Mouse (Mus musculus) stomach, embryonic 15.5 days (tissue): Measurements from ENCODE around the gene Zfp644. TPM values are rescaled to one million over a fixed set of nuclear protein-coding genes. Genes with fewer than 3 reads are reported as not detected.
A peak's percentile ranks its signal among the peaks of the same experiment; 100 is the strongest.
"Not testable (repeated sequence)": the region's sequence is repeated elsewhere in the genome, so short reads cannot be mapped to it uniquely, and the experiment has no call there.

Experiments
- ATAC-seq: fragments of 200-750 bp; cut with Nextera tagmentation; 2 replicates; pipeline ENCODE4 v1.8.0; 2017; ENCODE audit warnings: low read depth, moderate number of reproducible peaks, moderate TSS enrichment; ENCODE audit not compliant: insufficient read depth, low FRiP score
- H3K27ac ChIP-seq: fragments of 300-500 bp; sonication (generic); 2 replicates; pipeline ENCODE4 v1.5.1; 2015; ENCODE audit warnings: mild to moderate bottlenecking, inconsistent platforms
- H3K27me3 ChIP-seq: fragments of 300-500 bp; sonication (generic); replicated peaks from 2 replicates; pipeline ENCODE4 v1.6.1; 2015; ENCODE audit warnings: inconsistent platforms
- H3K36me3 ChIP-seq: fragments of 300-500 bp; sonication (generic); 2 replicates; pipeline ENCODE4 v1.6.1; 2015; ENCODE audit warnings: inconsistent platforms
- H3K4me1 ChIP-seq: fragments of 300-500 bp; sonication (generic); 2 replicates; pipeline ENCODE4 v1.6.1; 2015; ENCODE audit warnings: inconsistent platforms
- H3K4me2 ChIP-seq: fragments of 300-500 bp; sonication (generic); 2 replicates; pipeline ENCODE4 v1.6.1; 2015; ENCODE audit warnings: mild to moderate bottlenecking, inconsistent platforms
- H3K4me3 ChIP-seq: fragments of 300-500 bp; sonication (generic); replicated peaks from 2 replicates; pipeline ENCODE4 v1.5.1; 2015; ENCODE audit warnings: inconsistent platforms
- H3K9ac ChIP-seq: fragments of 300-500 bp; sonication (generic); 2 replicates; pipeline ENCODE4 v1.6.1; 2015; ENCODE audit warnings: inconsistent platforms
- H3K9me3 ChIP-seq: fragments of 300-500 bp; sonication (generic); 2 replicates; pipeline ENCODE4 v1.6.1; 2016; ENCODE audit warnings: inconsistent platforms
- WGBS: fragments of 180-500 bp; shearing (Covaris S2); methylation state at CpG from one replicate; pipeline ENCODE4 v1.1.7; 2015; 5-methylcytosine and 5-hydroxymethylcytosine counted together
- polyA plus RNA-seq: library from polyadenylated mRNA; unstranded; fragments of >200 nt; fragmentation: Nextera tagmentation; extraction: Ambion mirVana; gene quantifications from 2 replicates; pipeline ENCODE4 v1.2.1, GENCODE M21; 2015

Zfp644 gene
- polyA plus RNA-seq, 1 experiment from 2014 or later: 51.9 TPM

DNA sequence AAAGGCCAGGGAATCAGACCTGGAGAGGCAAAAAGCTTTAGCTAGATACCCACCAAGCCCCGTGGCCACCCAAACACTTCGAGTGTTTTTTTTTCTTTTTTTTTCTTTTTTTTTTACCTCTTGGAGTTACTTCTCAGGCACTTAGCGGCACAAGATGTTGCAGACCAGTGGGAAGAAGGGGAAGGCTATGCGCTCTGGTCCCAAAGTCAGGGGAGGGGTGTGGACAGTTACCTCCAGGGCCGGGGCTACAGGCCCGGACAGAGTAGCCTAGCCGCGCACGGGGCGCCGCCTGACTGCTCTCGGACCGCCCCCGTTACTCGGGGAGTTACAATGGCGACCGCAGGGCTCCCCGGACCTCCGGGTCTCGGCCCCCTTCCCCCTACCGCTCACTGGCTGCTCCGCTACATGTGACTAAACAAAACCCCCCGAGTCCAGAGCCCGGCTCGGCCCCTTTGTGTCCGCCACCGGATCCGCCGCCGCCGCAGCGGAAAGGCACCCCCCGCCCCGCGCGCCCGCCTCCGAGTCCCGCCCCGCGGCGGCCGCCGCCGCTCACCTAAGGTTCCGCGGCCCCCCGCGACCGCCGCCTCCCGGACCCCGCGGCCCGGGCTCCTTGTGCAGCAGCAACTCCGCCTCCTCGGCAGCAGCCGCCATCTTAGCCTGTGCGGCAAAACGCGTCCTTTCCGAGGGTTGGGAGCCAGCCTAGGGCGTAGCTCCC, 1.2 kb downstream of the Zfp644 start:
- Histone ChIP-seq H3K4me1 (peaks cover 12% of the 10 kb centered on the region), H3K9me3 (no peaks in the 10 kb centered on the region), H3K27me3 (no peaks in the 10 kb centered on the region), H3K27ac (peak overlapping the region; percentile 99), H3K4me2 (peak overlapping the region; percentile 73), H3K36me3 (no peaks in the 10 kb centered on the region), H3K4me3 (peak overlapping the region; percentile 89), H3K9ac (peak overlapping the region; percentile 93)
- 1% methylated on average over 63 of the region's 63 CpGs for WGBS
- ATAC-seq: peak; percentile 70

DNA sequence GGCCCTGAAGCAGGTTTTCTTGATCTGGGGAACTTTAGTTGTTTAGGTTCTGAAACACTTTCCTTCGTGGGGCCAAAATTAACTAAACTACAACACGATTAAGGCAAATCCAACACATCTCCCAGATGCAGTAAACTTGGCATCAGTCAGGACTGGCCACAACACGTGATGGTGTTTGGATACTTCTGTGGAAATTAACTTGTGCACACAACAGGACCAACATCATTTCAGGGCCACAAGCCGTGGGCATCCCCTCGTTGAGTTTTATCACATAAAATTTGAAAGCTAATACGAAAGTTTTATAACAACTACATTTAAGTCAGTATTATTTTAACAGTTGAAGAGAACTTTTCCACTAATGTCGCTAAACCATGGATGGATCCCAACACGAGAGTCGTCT, 1.9 kb downstream of the Zfp644 start:
- Histone ChIP-seq H3K4me1 (peaks cover 12% of the 10 kb centered on the region), H3K36me3 (peaks cover 2% of the 10 kb centered on the region; the same call in 1 of the 2 replicates), H3K4me3 (peak overlapping the region; percentile 89), H3K9me3 (no peaks in the 10 kb centered on the region), H3K27ac (peak overlapping the region; percentile 99; the same call in 1 of the 2 replicates), H3K27me3 (no peaks in the 10 kb centered on the region), H3K9ac (peak overlapping the region; percentile 93; the same call in 1 of the 2 replicates), H3K4me2 (peak overlapping the region; percentile 73)
- ATAC-seq: no peak
- WGBS: 26% methylated on average over 9 of the region's 9 CpGs

- Histone ChIP-seq H3K9ac (no peak overlapping the region), H3K4me2 (peak overlapping the region; percentile 73), H3K27me3 (no peaks in the 10 kb centered on the region), H3K4me1 (peaks cover 12% of the 10 kb centered on the region), H3K27ac (no peak overlapping the region), H3K36me3 (peaks cover 2% of the 10 kb centered on the region; the same call in 1 of the 2 replicates), H3K9me3 (no peaks in the 10 kb centered on the region), H3K4me3 (peak overlapping the region; percentile 89; the same call in 1 of the 2 replicates)
- WGBS: 100% methylated on average over 1 of the region's 1 CpGs
- no peak for ATAC-seq
Measured at GRCm38 (mm10) chr5:106694683-106695082, 2.4 kb downstream of the Zfp644 start.

- H3K4me1 ChIP-seq: peaks cover 12% of the 10 kb centered on the region
- 86% methylated on average over 4 of the region's 4 CpGs for whole genome bisulfite sequencing
- peaks cover 2% of the 10 kb centered on the region; the same call in 1 of the 2 replicates for H3K36me3 ChIP-seq
- no peak overlapping the region for H3K4me3 ChIP-seq
- H3K9ac ChIP-seq: no peak overlapping the region
- H3K27me3 ChIP-seq: no peaks in the 10 kb centered on the region
- ATAC-seq: no peak
- no peaks in the 10 kb centered on the region for H3K9me3 ChIP-seq
- H3K4me2 ChIP-seq: no peak overlapping the region
- H3K27ac ChIP-seq: no peak overlapping the region
Measured at GRCm38 (mm10) chr5:106693034-106693433, 4.1 kb downstream of the Zfp644 start.

GRCm38 (mm10) chr5:106680636-106681458, 16.2 kb downstream of the Zfp644 start:
- ATAC-seq: no peak
- WGBS: 86% methylated on average over 6 of the region's 6 CpGs
- Histone ChIP-seq H3K4me3 (no peak overlapping the region), H3K9ac (no peak overlapping the region), H3K36me3 (no peaks in the 10 kb centered on the region), H3K4me1 (no peaks in the 10 kb centered on the region), H3K4me2 (no peak overlapping the region), H3K27ac (no peak overlapping the region), H3K27me3 (no peaks in the 10 kb centered on the region), H3K9me3 (no peaks in the 10 kb centered on the region)

DNA sequence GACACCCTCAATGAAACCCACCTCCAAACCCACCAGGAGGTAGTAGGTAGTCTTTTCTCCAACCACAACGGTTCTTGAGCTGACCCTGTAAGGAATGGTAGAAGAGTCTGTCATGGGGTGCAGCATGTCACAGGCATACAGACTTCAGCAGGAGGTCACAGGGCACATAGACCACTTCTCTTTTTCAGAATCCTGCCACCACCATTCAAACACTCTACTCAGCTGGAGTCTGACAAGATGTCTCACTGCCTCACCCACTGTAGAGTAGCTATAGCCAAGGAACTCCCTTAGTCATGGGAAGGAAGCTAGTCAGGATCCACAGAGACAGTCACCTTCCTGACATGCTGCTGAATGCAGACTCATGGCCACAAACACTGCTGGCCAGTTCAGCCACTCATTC, 17.4 kb downstream of the Zfp644 start:
- H3K4me2 ChIP-seq: no peak overlapping the region
- ATAC-seq: no peak
- no peak overlapping the region for H3K27ac ChIP-seq
- no peak overlapping the region for H3K4me3 ChIP-seq
- 83% methylated on average over 1 of the region's 1 CpGs for WGBS
- no peaks in the 10 kb centered on the region for H3K4me1 ChIP-seq
- no peaks in the 10 kb centered on the region for H3K27me3 ChIP-seq
- no peak overlapping the region for H3K9ac ChIP-seq
- no peaks in the 10 kb centered on the region for H3K36me3 ChIP-seq
- H3K9me3 ChIP-seq: no peaks in the 10 kb centered on the region

DNA sequence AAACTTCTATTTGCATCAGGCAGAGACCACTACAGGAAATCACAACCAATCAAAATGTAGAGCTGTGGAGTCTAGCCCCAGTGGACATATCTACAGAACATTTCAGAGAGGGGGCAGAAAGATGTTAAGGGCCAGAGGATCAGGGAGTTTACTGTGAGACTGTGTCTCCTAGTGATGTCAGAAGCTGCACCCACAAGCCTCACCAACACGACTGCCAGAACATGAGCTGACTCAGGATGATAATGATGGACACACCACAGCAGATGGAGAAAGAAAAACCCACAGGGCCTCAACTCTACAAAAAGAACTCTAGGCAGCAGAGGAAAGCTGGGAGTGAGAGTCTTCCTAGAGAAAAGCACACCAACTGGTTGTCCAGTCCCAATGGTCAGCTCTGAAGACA, 18.3 kb downstream of the Zfp644 start:
- not testable (repeated sequence) for H3K9me3 ChIP-seq, H3K27ac ChIP-seq, H3K4me2 ChIP-seq, H3K36me3 ChIP-seq, H3K4me3 ChIP-seq, ATAC-seq, H3K4me1 ChIP-seq, H3K9ac ChIP-seq, H3K27me3 ChIP-seq
- 50% methylated on average over 1 of the region's 1 CpGs for WGBS

DNA sequence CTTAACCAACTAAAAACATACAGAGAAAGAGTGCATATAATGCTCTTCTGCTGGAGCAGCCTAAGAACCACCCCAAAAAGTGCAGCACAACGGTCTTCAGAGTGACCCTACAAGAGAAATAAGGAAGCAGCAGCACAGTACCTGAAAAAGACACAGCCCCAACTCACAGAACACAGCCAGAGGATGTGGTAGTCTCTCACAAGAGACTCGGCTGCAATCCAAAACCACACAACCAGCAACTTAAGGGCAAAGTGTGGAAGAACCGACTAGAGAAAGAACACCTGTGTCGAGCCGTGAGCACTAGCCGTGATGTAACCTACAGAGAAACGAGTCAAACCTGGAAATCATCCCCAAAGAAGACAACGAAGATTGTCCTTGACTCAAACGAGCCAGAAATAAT, 20.3 kb downstream of the Zfp644 start:
- Histone ChIP-seq H3K27me3 (no peaks in the 10 kb centered on the region), H3K9me3 (no peaks in the 10 kb centered on the region), H3K36me3 (no peaks in the 10 kb centered on the region), H3K4me3 (no peak overlapping the region), H3K9ac (no peak overlapping the region), H3K27ac (no peak overlapping the region), H3K4me1 (no peaks in the 10 kb centered on the region), H3K4me2 (no peak overlapping the region)
- no peak for ATAC-seq
- WGBS: 81% methylated on average over 9 of the region's 9 CpGs

DNA sequence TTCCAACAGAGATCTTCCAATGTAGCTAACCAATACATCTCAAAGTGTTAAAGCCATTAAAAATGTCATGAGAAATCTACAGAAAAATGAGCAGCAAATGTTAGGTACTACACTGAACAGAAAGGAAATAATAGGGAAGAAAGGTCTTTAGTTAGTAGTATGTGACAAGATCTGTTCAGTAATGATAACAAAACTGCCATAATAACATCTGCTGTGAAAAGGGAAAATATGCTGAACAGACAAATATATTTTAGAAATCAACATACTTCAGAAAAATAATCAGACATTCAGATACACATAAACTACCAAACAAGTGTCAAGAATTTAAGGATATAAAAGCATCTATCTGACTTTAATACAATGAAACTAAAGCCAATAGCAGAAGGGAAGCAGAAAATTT, 24.5 kb downstream of the Zfp644 start:
- Histone ChIP-seq H3K36me3 (no peaks in the 10 kb centered on the region), H3K9me3 (no peaks in the 10 kb centered on the region), H3K9ac (no peak overlapping the region), H3K27me3 (no peaks in the 10 kb centered on the region), H3K4me2 (no peak overlapping the region), H3K27ac (no peak overlapping the region), H3K4me3 (no peak overlapping the region), H3K4me1 (no peaks in the 10 kb centered on the region)
- ATAC-seq: no peak

- H3K4me3 ChIP-seq: no peak overlapping the region
- H3K4me1 ChIP-seq: no peaks in the 10 kb centered on the region
- H3K27ac ChIP-seq: no peak overlapping the region
- no peak overlapping the region for H3K4me2 ChIP-seq
- H3K9me3 ChIP-seq: no peaks in the 10 kb centered on the region
- H3K36me3 ChIP-seq: no peaks in the 10 kb centered on the region
- WGBS: 59% methylated on average over 3 of the region's 3 CpGs
- ATAC-seq: no peak
- no peak overlapping the region for H3K9ac ChIP-seq
- no peaks in the 10 kb centered on the region for H3K27me3 ChIP-seq
Measured at GRCm38 (mm10) chr5:106671893-106672292, 25.2 kb downstream of the Zfp644 start.

- Histone ChIP-seq H3K9me3 (no peaks in the 10 kb centered on the region), H3K4me3 (no peak overlapping the region), H3K9ac (no peak overlapping the region), H3K4me1 (no peaks in the 10 kb centered on the region), H3K27ac (no peak overlapping the region), H3K27me3 (no peaks in the 10 kb centered on the region), H3K4me2 (no peak overlapping the region), H3K36me3 (peaks cover 3% of the 10 kb centered on the region; the same call in 1 of the 2 replicates)
- WGBS: 78% methylated on average over 4 of the region's 4 CpGs
- no peak; the same call in 1 of the 2 replicates for ATAC-seq
Measured at GRCm38 (mm10) chr5:106664910-106665309, 32.2 kb downstream of the Zfp644 start.

- 72% methylated on average over 1 of the region's 1 CpGs for WGBS
- H3K36me3 ChIP-seq: peaks cover 3% of the 10 kb centered on the region; the same call in 1 of the 2 replicates
Measured at GRCm38 (mm10) chr5:106660867-106661266, 36.2 kb downstream of the Zfp644 start.

More at GRCm38 (mm10) chr5:106660867-106661266, 36.2 kb downstream of the Zfp644 start:
- H3K4me2 ChIP-seq: no peak overlapping the region
- no peaks in the 10 kb centered on the region for H3K9me3 ChIP-seq
- no peaks in the 10 kb centered on the region for H3K4me1 ChIP-seq
- ATAC-seq: no peak
- H3K27ac ChIP-seq: no peak overlapping the region
- H3K4me3 ChIP-seq: no peak overlapping the region
- no peaks in the 10 kb centered on the region for H3K27me3 ChIP-seq
- no peak overlapping the region for H3K9ac ChIP-seq
